Mouse (Mus musculus) lung, adult 2 months (tissue): Measurements from ENCODE around the gene Gm20388.

Experiments used
- CTCF ChIP-seq: fragments of 200-500 bp; IDR thresholded peaks from 2 replicates; pipeline ENCODE4 v1.5.1; 2011; ENCODE audit warnings: mild to moderate bottlenecking, low read length, control low read depth; ENCODE audit not compliant: insufficient read depth
- POLR2A ChIP-seq: fragments of 200-500 bp; IDR thresholded peaks from 2 replicates; pipeline ENCODE4 v1.6.1; 2011; ENCODE audit warnings: low read depth, mild to moderate bottlenecking, control low read depth, low read length, borderline replicate concordance; ENCODE audit errors: extremely low read depth

- TF ChIP-seq CTCF (no peak), POLR2A (no peak)
Measured at GRCm38 (mm10) chr8:123199864-123200263, 3289.2 kb downstream of the Gm20388 start.
